Mouse (Mus musculus): Measurements from ENCODE around the gene Ralgps1. TPM values are rescaled to one million over a fixed set of nuclear protein-coding genes. Genes with fewer than 3 reads are reported as not detected.
A peak's percentile ranks its signal among the peaks of the same experiment; 100 is the strongest.

Gene Ralgps1
- polyA plus RNA-seq, 1 experiment: 4.6 TPM

DNA sequence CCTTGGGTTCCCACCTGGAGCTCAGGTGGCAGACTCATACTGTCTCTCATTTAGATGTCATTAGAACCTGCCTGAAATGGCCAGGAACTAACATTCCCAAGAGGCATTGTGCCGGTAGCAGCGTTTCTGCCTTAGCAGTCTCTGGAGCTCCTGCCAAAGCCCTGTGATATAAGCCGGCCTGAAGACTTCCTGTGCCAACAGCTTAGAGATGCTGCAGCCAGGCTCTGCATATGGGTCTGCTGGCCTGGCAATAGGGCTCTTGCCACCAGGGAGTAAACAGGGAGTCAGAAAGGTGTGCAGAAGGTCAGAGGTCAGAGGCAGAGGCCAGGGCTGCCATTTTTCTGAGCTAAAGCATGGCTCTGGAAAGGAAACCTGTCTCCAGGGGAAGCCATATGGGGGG, 206.6 kb downstream of the Ralgps1 start:
- Histone ChIP-seq H3K27ac (ENCODE audit: control insufficient read depth, insufficient read depth, low read depth, low read length, poor library complexity) (no peak overlapping the region), H3K4me3 (replicated peaks; ENCODE audit: control insufficient read depth, low read depth, low read length) (no peak overlapping the region), H3K4me1 (ENCODE audit: control insufficient read depth, insufficient read depth, low read length) (no peaks in the 10 kb centered on the region; the same call in 1 of the 2 replicates)
- WGBS: 72% methylated on average over 3 of the region's 3 CpGs
- TF ChIP-seq POLR2A (IDR thresholded peaks at IDR 0.05; ENCODE audit: borderline replicate concordance, control insufficient read depth, low read depth, low read length) (no peak), CTCF (IDR thresholded peaks at IDR 0.05; ENCODE audit: control insufficient read depth, insufficient read depth, low read length) (no peak)

DNA sequence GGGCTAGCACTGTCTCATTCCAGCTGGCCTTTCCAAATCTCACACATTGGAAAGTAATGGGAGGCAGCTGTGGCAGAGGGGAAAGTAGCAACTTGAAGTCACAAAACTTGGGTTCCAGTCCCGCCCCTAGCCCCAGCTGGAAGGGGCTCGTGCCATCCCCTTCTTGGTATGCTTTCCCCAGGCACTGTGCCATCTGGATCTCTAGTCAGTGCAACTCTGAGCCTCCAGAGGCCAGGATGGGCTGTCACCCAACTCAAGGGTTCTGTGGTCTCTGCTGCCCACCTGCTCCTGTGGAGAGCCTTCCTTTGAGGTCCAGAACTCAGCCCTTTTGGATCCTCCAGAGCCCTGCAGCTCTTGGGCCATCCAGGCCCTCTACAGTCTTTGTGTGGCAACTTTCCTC, 209.2 kb downstream of the Ralgps1 start:
- 89% methylated on average over 2 of the region's 2 CpGs for WGBS
- H3K4me3 ChIP-seq (replicated peaks; ENCODE audit: control insufficient read depth, low read depth, low read length): no peak overlapping the region
- no peaks in the 10 kb centered on the region; the same call in 1 of the 2 replicates for H3K4me1 ChIP-seq (ENCODE audit: control insufficient read depth, insufficient read depth, low read length)
- H3K27ac ChIP-seq (ENCODE audit: control insufficient read depth, insufficient read depth, low read depth, low read length, poor library complexity): no peak overlapping the region
- TF ChIP-seq POLR2A (IDR thresholded peaks at IDR 0.05; ENCODE audit: borderline replicate concordance, control insufficient read depth, low read depth, low read length): no peak
- TF ChIP-seq CTCF (IDR thresholded peaks at IDR 0.05; ENCODE audit: control insufficient read depth, insufficient read depth, low read length): no peak

DNA sequence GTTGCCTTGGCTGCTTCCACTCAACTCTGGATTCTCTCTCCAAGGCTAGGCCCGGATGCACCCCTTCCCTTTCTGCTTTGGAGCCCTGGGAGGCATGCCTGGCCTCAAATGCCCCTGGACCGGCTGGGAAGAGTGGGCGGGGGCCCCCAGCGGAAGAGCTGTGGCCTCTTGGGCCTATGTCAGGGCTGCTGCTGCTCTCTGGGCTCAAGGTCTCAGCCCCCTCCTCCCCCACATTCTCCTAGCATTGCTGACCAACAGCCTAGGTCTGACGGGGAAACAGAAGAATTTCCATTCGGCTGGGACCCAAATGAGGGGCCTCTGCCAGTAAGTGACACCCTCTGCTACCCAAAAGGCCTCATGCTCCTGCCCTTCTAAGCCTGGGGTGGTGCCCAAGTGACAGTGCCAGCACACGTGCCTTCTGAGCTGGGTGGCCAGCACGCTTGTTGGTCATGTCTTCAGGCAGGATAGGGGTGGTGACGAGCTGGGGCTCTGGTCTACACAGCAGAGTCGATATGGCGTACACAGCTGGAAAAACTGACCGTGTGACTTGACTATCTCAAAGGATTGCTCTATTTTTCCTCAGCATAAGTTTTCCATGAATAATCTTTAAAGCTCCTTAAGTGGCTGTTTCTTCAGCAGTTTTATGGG, 210.8 kb downstream of the Ralgps1 start:
- no peaks in the 10 kb centered on the region for H3K4me1 ChIP-seq (ENCODE audit: control insufficient read depth, insufficient read depth, low read length)
- no peak overlapping the region for H3K27ac ChIP-seq (ENCODE audit: control insufficient read depth, insufficient read depth, low read depth, low read length, poor library complexity)
- 82% methylated on average over 12 of the region's 12 CpGs for WGBS
- TF ChIP-seq CTCF (IDR thresholded peaks at IDR 0.05; ENCODE audit: control insufficient read depth, insufficient read depth, low read length) (no peak), POLR2A (IDR thresholded peaks at IDR 0.05; ENCODE audit: borderline replicate concordance, control insufficient read depth, low read depth, low read length) (no peak)
- H3K4me3 ChIP-seq (replicated peaks; ENCODE audit: control insufficient read depth, low read depth, low read length): no peak overlapping the region

DNA sequence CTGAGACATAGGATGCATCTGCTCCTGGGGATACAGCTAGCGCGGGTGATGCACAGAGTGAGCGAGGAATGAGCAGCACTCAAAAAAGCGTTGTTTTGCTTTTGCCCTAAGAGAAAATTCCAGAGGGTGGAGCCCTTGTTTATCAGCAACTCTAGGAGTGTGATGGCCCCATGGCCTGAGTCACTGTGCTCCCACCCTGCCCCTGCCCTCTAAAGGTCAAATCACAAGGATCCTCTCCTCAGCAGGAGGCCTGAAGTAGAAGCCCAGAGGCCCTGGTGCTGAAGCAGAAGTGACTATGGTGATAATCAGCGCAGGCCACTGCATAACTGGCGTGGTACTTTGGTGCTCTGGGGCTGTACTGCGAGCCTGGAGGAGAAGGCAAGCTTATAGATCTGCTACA, 211.7 kb downstream of the Ralgps1 start:
- TF ChIP-seq POLR2A (IDR thresholded peaks at IDR 0.05; ENCODE audit: borderline replicate concordance, control insufficient read depth, low read depth, low read length): no peak
- no peak for TF ChIP-seq CTCF (IDR thresholded peaks at IDR 0.05; ENCODE audit: control insufficient read depth, insufficient read depth, low read length)
- Histone ChIP-seq H3K4me3 (replicated peaks; ENCODE audit: control insufficient read depth, low read depth, low read length) (no peak overlapping the region), H3K4me1 (ENCODE audit: control insufficient read depth, insufficient read depth, low read length) (no peaks in the 10 kb centered on the region), H3K27ac (ENCODE audit: control insufficient read depth, insufficient read depth, low read depth, low read length, poor library complexity) (no peak overlapping the region)
- WGBS: 84% methylated on average over 7 of the region's 7 CpGs

DNA sequence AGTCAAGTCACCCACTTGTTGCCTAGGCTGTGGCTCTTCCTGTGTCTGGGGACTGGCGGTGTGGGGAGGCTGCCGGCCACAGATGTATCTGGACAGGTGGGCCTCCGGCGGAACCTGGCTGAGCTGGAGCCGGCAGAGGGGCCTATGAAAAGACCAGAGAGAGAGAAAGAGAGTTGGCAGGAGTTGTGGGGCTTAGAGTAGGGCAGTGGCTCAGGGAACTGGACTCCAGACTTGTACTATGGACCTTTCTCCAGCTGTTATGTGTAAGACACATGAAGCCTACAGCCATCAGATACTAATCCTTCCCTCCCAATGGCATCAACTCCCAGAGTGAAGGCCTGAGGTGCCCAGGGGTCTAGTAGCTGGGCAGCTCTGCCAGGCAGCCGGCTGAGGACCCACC, 212.4 kb downstream of the Ralgps1 start:
- Histone ChIP-seq H3K27ac (ENCODE audit: control insufficient read depth, insufficient read depth, low read depth, low read length, poor library complexity) (no peak overlapping the region), H3K4me3 (replicated peaks; ENCODE audit: control insufficient read depth, low read depth, low read length) (no peak overlapping the region), H3K4me1 (ENCODE audit: control insufficient read depth, insufficient read depth, low read length) (no peaks in the 10 kb centered on the region)
- no peak for TF ChIP-seq CTCF (IDR thresholded peaks at IDR 0.05; ENCODE audit: control insufficient read depth, insufficient read depth, low read length)
- 80% methylated on average over 6 of the region's 6 CpGs for WGBS

DNA sequence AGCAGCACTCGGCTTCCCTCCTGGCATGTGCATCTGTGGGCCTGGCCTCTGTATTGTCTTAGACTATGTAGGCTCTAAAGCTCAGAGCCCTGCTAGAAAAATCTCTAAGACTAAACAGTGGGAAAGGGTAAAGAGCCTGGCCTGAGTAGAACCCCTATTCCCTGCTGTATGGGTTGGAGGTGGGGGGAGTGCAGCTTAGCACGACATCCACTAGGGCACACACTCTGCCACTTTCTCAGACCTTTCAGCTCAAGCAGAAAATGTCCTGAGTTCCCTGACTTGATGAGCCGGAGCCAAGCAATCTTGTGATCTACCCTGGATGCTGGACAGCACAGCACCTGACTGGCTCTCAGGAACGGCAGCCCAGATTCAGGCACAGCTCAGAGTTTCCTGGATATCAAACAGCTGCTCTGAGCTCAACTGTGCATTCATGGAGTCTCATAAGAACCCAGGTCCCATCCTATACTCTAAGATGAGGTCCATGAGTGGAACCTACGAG, 215.0 kb downstream of the Ralgps1 start:
- TF ChIP-seq CTCF (IDR thresholded peaks at IDR 0.05; ENCODE audit: control insufficient read depth, insufficient read depth, low read length) (no peak), POLR2A (IDR thresholded peaks at IDR 0.05; ENCODE audit: borderline replicate concordance, control insufficient read depth, low read depth, low read length) (no peak)
- Histone ChIP-seq H3K4me1 (ENCODE audit: control insufficient read depth, insufficient read depth, low read length) (no peaks in the 10 kb centered on the region), H3K4me3 (replicated peaks; ENCODE audit: control insufficient read depth, low read depth, low read length) (no peak overlapping the region), H3K27ac (ENCODE audit: control insufficient read depth, insufficient read depth, low read depth, low read length, poor library complexity) (no peak overlapping the region)
- 83% methylated on average over 5 of the region's 5 CpGs for WGBS

DNA sequence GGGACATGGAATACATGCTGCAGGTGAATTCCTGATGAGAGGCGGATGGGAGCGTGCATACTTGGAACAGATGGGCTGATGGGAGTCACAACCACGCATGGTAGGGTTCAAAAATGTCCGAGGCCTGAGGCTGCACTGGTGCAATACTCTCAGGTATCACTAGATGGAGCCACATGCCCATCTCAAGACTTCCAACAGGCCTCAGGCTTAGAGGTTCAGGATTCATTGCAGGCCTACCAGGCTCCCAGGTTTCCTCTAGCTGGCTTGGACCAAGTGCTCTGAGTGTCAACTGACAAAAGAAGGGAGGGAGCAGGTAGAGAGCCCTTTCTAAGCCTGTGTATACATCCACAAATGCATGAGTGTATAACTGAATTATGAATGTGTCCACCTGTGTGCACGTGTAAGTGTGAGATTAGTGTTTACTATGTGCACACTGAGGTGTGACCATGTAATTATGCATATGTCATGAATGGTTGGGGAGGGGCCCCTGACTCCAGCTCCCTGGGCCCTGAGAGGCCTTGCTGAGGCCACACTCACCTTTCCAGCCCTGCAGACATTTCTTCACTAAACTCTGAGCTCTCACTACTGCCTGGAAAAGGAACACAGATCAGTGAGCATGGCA, 216.4 kb downstream of the Ralgps1 start:
- 38% methylated on average over 5 of the region's 5 CpGs for WGBS
- Histone ChIP-seq H3K4me1 (ENCODE audit: control insufficient read depth, insufficient read depth, low read length) (no peaks in the 10 kb centered on the region), H3K4me3 (replicated peaks; ENCODE audit: control insufficient read depth, low read depth, low read length) (no peak overlapping the region), H3K27ac (ENCODE audit: control insufficient read depth, insufficient read depth, low read depth, low read length, poor library complexity) (no peak overlapping the region)
- no peak for TF ChIP-seq POLR2A (IDR thresholded peaks at IDR 0.05; ENCODE audit: borderline replicate concordance, control insufficient read depth, low read depth, low read length)
- peak; percentile 80 for TF ChIP-seq CTCF (IDR thresholded peaks at IDR 0.05; ENCODE audit: control insufficient read depth, insufficient read depth, low read length)

DNA sequence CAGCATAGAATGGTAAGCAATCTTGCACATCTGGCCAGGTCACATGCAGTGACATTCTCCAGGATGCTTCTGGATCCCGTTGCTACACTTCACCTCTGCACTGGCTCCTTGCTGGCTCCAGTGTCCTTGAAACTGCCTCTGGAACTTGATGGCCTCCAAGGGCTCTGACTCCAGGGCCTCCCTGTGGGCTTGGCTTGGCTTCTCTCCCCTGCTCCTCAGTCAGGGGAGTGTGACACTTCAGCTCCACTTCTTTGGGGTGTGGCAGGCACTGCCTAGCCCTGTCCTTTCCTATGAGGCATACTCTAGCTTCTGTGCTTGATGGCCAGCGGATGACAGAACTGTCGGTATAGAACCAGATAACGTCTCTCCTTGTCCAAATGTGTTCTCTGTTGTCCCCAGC, 224.3 kb downstream of the Ralgps1 start:
- TF ChIP-seq CTCF (IDR thresholded peaks at IDR 0.05; ENCODE audit: control insufficient read depth, insufficient read depth, low read length): no peak
- no peak for TF ChIP-seq POLR2A (IDR thresholded peaks at IDR 0.05; ENCODE audit: borderline replicate concordance, control insufficient read depth, low read depth, low read length)
- WGBS: 86% methylated on average over 4 of the region's 4 CpGs
- no peak overlapping the region for H3K4me3 ChIP-seq (replicated peaks; ENCODE audit: control insufficient read depth, low read depth, low read length)
- H3K4me1 ChIP-seq (ENCODE audit: control insufficient read depth, insufficient read depth, low read length): no peaks in the 10 kb centered on the region
- H3K27ac ChIP-seq (ENCODE audit: control insufficient read depth, insufficient read depth, low read depth, low read length, poor library complexity): no peak overlapping the region
